In the genomic region with DNA sequence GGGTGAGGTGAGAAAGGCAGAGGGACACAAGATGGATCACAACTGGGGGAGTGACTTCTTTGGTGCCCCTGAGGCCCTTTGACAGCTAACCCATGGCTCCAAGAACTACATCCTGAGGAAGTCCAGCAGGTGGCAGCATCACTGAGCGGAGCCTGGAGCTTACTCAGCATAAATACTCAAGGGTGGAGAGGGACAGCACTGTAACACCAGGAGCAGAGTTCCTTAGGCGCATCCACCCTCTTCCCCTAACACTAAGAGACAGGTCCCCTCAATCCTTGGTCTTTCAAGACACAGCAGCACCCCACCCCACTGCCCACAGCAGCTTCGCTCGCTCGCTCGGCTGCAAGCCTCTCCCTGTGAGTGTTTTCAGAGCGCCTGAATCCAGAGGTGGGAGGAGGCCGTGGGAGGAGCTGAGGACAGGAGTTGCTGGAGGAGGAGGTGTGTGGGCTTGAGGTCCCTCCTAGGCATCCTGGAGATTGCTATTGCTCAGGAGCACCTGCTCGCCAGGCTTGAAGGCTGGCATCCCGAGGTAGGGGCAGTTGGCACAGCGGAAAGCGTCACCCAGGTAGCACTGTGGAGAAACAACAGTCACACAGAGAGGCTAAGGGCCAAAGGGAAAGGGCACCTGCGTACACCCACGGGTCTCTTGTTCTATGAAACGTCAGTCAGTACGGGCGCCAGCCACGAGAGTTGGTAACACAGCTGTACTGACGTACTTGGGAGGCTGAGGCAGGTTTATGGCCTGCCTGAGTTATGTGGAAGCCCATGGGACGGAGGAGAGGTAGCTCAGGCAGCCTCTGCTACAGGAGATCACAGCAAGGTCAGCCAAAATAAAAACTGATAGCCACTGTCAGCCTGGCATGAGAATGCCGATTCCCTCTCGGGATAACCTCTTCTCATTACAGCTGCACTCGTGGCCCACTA, we compare ENCODE assay signal across 8 mouse cellular contexts. TPM values are rescaled to one million over a fixed set of nuclear protein-coding genes. Genes with fewer than 3 reads are reported as not detected.
DNase-seq lines count a peak whose midpoint lies in the region; ATAC-seq and TF ChIP-seq lines count a peak whose summit lies in the region.

No protein-coding gene starts in this region.

- no peak; the same call in 1 of the 2 replicates for TF ChIP-seq RAD21 in MEL (IDR thresholded peaks at IDR 0.05; ENCODE audit: low read depth, low read length)

- no peak for TF ChIP-seq EP300 in MEL (IDR thresholded peaks at IDR 0.05; ENCODE audit: low read depth in 1 of 2, low read length in 2 of 2)

- TF ChIP-seq CTCF in MEL (IDR thresholded peaks at IDR 0.05 in 2 of 3, conservative IDR thresholded peaks at IDR 0.05 in 1 of 3; ENCODE audit: control insufficient read depth in 1 of 3, insufficient read depth in 1 of 3, low read depth in 2 of 3, low read length in 3 of 3, poor library complexity in 1 of 3, severe bottlenecking in 1 of 3) = peak; percentile 65 to 79 (median 68)
- 0 out of 2 replicates have a peak, but pooled peaks have one; percentile 21 for TF ChIP-seq CTCF in olfactory bulb, adult 2 months (IDR thresholded peaks at IDR 0.05; ENCODE audit: insufficient read depth, low read depth, low read length)

- no peak overlapping the region for H3K27ac ChIP-seq in MEL (ENCODE audit: control insufficient read depth, low read depth, low read length)
- no peak overlapping the region for H3K27ac ChIP-seq in heart, embryonic 10.5 days
- no peak overlapping the region for H3K27ac ChIP-seq in kidney, embryonic 16.5 days (ENCODE audit: low read length)
- no peak overlapping the region for H3K27ac ChIP-seq in lung, embryonic 15.5 days
- no peak overlapping the region for H3K27ac ChIP-seq in olfactory bulb, adult 2 months (ENCODE audit: insufficient read depth, low read depth, low read length)

- H3K36me3 ChIP-seq in MEL (ENCODE audit: control insufficient read depth in 1 of 2, insufficient read depth in 2 of 2, low read length in 2 of 2) = peaks cover 0 to 24% of the 10 kb centered on the region in 2 experiments; a peak in 2 of 4 replicates
- peaks cover 68% of the 10 kb centered on the region for H3K36me3 ChIP-seq in heart, embryonic 10.5 days
- peaks cover 21% of the 10 kb centered on the region; the same call in 1 of the 2 replicates for H3K36me3 ChIP-seq in kidney, embryonic 16.5 days (ENCODE audit: insufficient read depth, low read length)
- H3K36me3 ChIP-seq in lung, embryonic 15.5 days = peaks cover 53% of the 10 kb centered on the region

- peak overlapping the region; percentile 30; the same call in 1 of the 2 replicates for H3K4me2 ChIP-seq in kidney, embryonic 16.5 days (replicated peaks; ENCODE audit: low read depth, low read length)
- H3K4me2 ChIP-seq in lung, embryonic 15.5 days = no peak overlapping the region

- no peaks in the 10 kb centered on the region for H3K4me1 ChIP-seq in MEL (ENCODE audit: control insufficient read depth in 1 of 2, insufficient read depth in 2 of 2, low read length in 2 of 2)
- H3K4me1 ChIP-seq in heart, embryonic 10.5 days = peaks cover 11% of the 10 kb centered on the region; the same call in 1 of the 2 replicates
- peaks cover 5% of the 10 kb centered on the region; the same call in 1 of the 2 replicates for H3K4me1 ChIP-seq in kidney, embryonic 16.5 days (ENCODE audit: insufficient read depth, low read length)
- no peaks in the 10 kb centered on the region for H3K4me1 ChIP-seq in lung, embryonic 15.5 days
- H3K4me1 ChIP-seq in olfactory bulb, adult 2 months (ENCODE audit: control insufficient read depth, insufficient read depth, low read length) = peaks cover 5% of the 10 kb centered on the region; the same call in 1 of the 2 replicates

- ATAC-seq in kidney, embryonic 16.5 days (ENCODE audit: low FRiP score, low TSS enrichment) = peak; percentile 86
- ATAC-seq in lung, embryonic 15.5 days (ENCODE audit: borderline replicate concordance, extremely low read depth, low FRiP score, low TSS enrichment) = peak; percentile 50

- H3K4me3 ChIP-seq in MEL (ENCODE audit: control insufficient read depth in 1 of 2, insufficient read depth in 1 of 2, low read depth in 2 of 2, low read length in 2 of 2) = no peak overlapping the region
- no peak overlapping the region for H3K4me3 ChIP-seq in heart, embryonic 10.5 days
- no peak overlapping the region for H3K4me3 ChIP-seq in kidney, embryonic 16.5 days (ENCODE audit: low read length)
- no peak overlapping the region for H3K4me3 ChIP-seq in lung, embryonic 15.5 days
- H3K4me3 ChIP-seq in olfactory bulb, adult 2 months (ENCODE audit: insufficient read depth, low read depth, low read length) = no peak overlapping the region

- WGBS in heart, embryonic 10.5 days = 79% methylated on average over 23 of the region's 23 CpGs
- 37% methylated on average over 23 of the region's 23 CpGs for WGBS in kidney, embryonic 16.5 days
- WGBS in lung, embryonic 15.5 days = 79% methylated on average over 23 of the region's 23 CpGs
- WGBS in olfactory bulb, adult 2 months = 73% methylated on average over 23 of the region's 23 CpGs

- peak; percentile 70 for DNase-seq in 416B (ENCODE audit: low read depth)
- DNase-seq in MEL (ENCODE audit: low read depth, low spot score) = peak; percentile 69
- DNase-seq in embryo, embryonic 10 days (ENCODE audit: low spot score) = peak; percentile 80
- peak; percentile 87 for DNase-seq in heart, embryonic 10.5 days (ENCODE audit: low spot score)
- peak; percentile 49 for DNase-seq in thymus, postnatal 25 days

- no peak; a peak in 1 of 4 replicates for TF ChIP-seq POLR2A in MEL (IDR thresholded peaks at IDR 0.05; ENCODE audit: control insufficient read depth in 1 of 2, insufficient read depth in 1 of 2, low read depth in 1 of 2, low read length in 2 of 2, poor library complexity in 1 of 2)
- no peak for TF ChIP-seq POLR2A in olfactory bulb, adult 2 months (IDR thresholded peaks at IDR 0.05; ENCODE audit: insufficient read depth, low read depth, low read length)

- no peaks in the 10 kb centered on the region for H3K9me3 ChIP-seq in MEL (replicated peaks; ENCODE audit: insufficient read depth, low read length)
- H3K9me3 ChIP-seq in heart, embryonic 10.5 days = no peaks in the 10 kb centered on the region
- H3K9me3 ChIP-seq in kidney, embryonic 16.5 days (ENCODE audit: low read length) = no peaks in the 10 kb centered on the region
- no peaks in the 10 kb centered on the region for H3K9me3 ChIP-seq in lung, embryonic 15.5 days

- no peak overlapping the region for H3K9ac ChIP-seq in MEL (ENCODE audit: control insufficient read depth, low read depth, low read length, poor library complexity, severe bottlenecking)
- 0 out of 2 replicates have a peak overlapping the region, but pooled peaks have one; percentile 35 for H3K9ac ChIP-seq in kidney, embryonic 16.5 days (replicated peaks; ENCODE audit: low read length)
- no peak overlapping the region for H3K9ac ChIP-seq in lung, embryonic 15.5 days

- no peaks in the 10 kb centered on the region for H3K27me3 ChIP-seq in MEL (ENCODE audit: control insufficient read depth in 1 of 2, insufficient read depth in 2 of 2, low read length in 2 of 2)
- no peaks in the 10 kb centered on the region for H3K27me3 ChIP-seq in heart, embryonic 10.5 days (ENCODE audit: insufficient read depth, poor library complexity, severe bottlenecking)
- H3K27me3 ChIP-seq in kidney, embryonic 16.5 days (ENCODE audit: insufficient read depth, low read length) = no peaks in the 10 kb centered on the region
- H3K27me3 ChIP-seq in lung, embryonic 15.5 days = no peaks in the 10 kb centered on the region

- no peaks in the 10 kb centered on the region for H3K79me2 ChIP-seq in MEL (ENCODE audit: control insufficient read depth, insufficient read depth, low read length, poor library complexity)

RNA-seq across cellular contexts. Expression of a gene that starts 12.6 kb away (rescaled TPM):
- total RNA-seq in MEL (2012; rRNA removed) = 1.2 TPM in 1 of 2 replicates, not detected in the other
- under 1 TPM in 1 of 2 experiments, not detected in 1; 0.43 TPM for polyA plus RNA-seq in MEL (2012; ENCODE audit: insufficient read depth in 1 of 2, insufficient read length in 2 of 2, low read depth in 1 of 2, low replicate concordance in 2 of 2, missing spikeins in 1 of 2)
- 0.57 and 0.63 TPM in 2 replicates for polyA plus RNA-seq in heart, embryonic 10.5 days (2016; fragmentation: Nextera tagmentation; extraction: Ambion mirVana)
- 0.57 TPM in 1 of 2 replicates, not detected in the other for polyA plus RNA-seq in kidney, embryonic 16.5 days (2015; fragmentation: Nextera tagmentation; extraction: Ambion mirVana)
- 0.32 TPM in 1 of 2 replicates, not detected in the other for polyA plus RNA-seq in lung, embryonic 15.5 days (2015; fragmentation: Nextera tagmentation; extraction: Ambion mirVana)
- not detected in 2 replicates for polyA plus RNA-seq in olfactory bulb, adult 2 months (2012; ENCODE audit: insufficient read depth, insufficient read length, low replicate concordance, missing spikeins)

RNA-seq across cellular contexts. Expression of a gene that starts 15.2 kb away (rescaled TPM):
- total RNA-seq in MEL (2012; rRNA removed) = 84.6 and 91.9 TPM in 2 replicates
- polyA plus RNA-seq in MEL (2012; ENCODE audit: insufficient read depth in 1 of 2, insufficient read length in 2 of 2, low read depth in 1 of 2, low replicate concordance in 2 of 2, missing spikeins in 1 of 2) = 100 to 1,000 TPM in 1 of 2 experiments, not detected in 1; 169 TPM
- polyA plus RNA-seq in heart, embryonic 10.5 days (2016; fragmentation: Nextera tagmentation; extraction: Ambion mirVana) = 97.9 and 129 TPM in 2 replicates
- polyA plus RNA-seq in kidney, embryonic 16.5 days (2015; fragmentation: Nextera tagmentation; extraction: Ambion mirVana) = 100 and 110 TPM in 2 replicates
- 63.0 and 68.0 TPM in 2 replicates for polyA plus RNA-seq in lung, embryonic 15.5 days (2015; fragmentation: Nextera tagmentation; extraction: Ambion mirVana)
- polyA plus RNA-seq in olfactory bulb, adult 2 months (2012; ENCODE audit: insufficient read depth, insufficient read length, low replicate concordance, missing spikeins) = not detected in 2 replicates

RNA-seq across cellular contexts. Expression of a gene that starts 15.3 kb away (rescaled TPM):
- total RNA-seq in MEL (2012; rRNA removed) = 102 and 122 TPM in 2 replicates
- 100 to 1,000 TPM in 1 of 2 experiments, not detected in 1; 263 TPM for polyA plus RNA-seq in MEL (2012; ENCODE audit: insufficient read depth in 1 of 2, insufficient read length in 2 of 2, low read depth in 1 of 2, low replicate concordance in 2 of 2, missing spikeins in 1 of 2)
- polyA plus RNA-seq in heart, embryonic 10.5 days (2016; fragmentation: Nextera tagmentation; extraction: Ambion mirVana) = 148 and 158 TPM in 2 replicates
- 125 and 131 TPM in 2 replicates for polyA plus RNA-seq in kidney, embryonic 16.5 days (2015; fragmentation: Nextera tagmentation; extraction: Ambion mirVana)
- polyA plus RNA-seq in lung, embryonic 15.5 days (2015; fragmentation: Nextera tagmentation; extraction: Ambion mirVana) = 104 and 105 TPM in 2 replicates
- not detected in 2 replicates for polyA plus RNA-seq in olfactory bulb, adult 2 months (2012; ENCODE audit: insufficient read depth, insufficient read length, low replicate concordance, missing spikeins)

RNA-seq across cellular contexts. Expression of a gene that starts 34.4 kb away (rescaled TPM):
- total RNA-seq in MEL (2012; rRNA removed) = 92.0 and 92.5 TPM in 2 replicates
- 100 to 1,000 TPM; 151 to 181 TPM for polyA plus RNA-seq in MEL (2012; ENCODE audit: insufficient read depth in 1 of 2, insufficient read length in 2 of 2, low read depth in 1 of 2, low replicate concordance in 2 of 2, missing spikeins in 1 of 2)
- 164 and 190 TPM in 2 replicates for polyA plus RNA-seq in heart, embryonic 10.5 days (2016; fragmentation: Nextera tagmentation; extraction: Ambion mirVana)
- polyA plus RNA-seq in kidney, embryonic 16.5 days (2015; fragmentation: Nextera tagmentation; extraction: Ambion mirVana) = 157 and 179 TPM in 2 replicates
- polyA plus RNA-seq in lung, embryonic 15.5 days (2015; fragmentation: Nextera tagmentation; extraction: Ambion mirVana) = 161 and 164 TPM in 2 replicates
- polyA plus RNA-seq in olfactory bulb, adult 2 months (2012; ENCODE audit: insufficient read depth, insufficient read length, low replicate concordance, missing spikeins) = not detected in 2 replicates

RNA-seq across cellular contexts. Expression of a gene that starts 51.1 kb away (rescaled TPM):
- not detected in 2 replicates for total RNA-seq in MEL (2012; rRNA removed)
- polyA plus RNA-seq in MEL (2012; ENCODE audit: insufficient read depth in 1 of 2, insufficient read length in 2 of 2, low read depth in 1 of 2, low replicate concordance in 2 of 2, missing spikeins in 1 of 2) = not detected
- 6.2 and 11.0 TPM in 2 replicates for polyA plus RNA-seq in heart, embryonic 10.5 days (2016; fragmentation: Nextera tagmentation; extraction: Ambion mirVana)
- polyA plus RNA-seq in kidney, embryonic 16.5 days (2015; fragmentation: Nextera tagmentation; extraction: Ambion mirVana) = 12.8 and 14.0 TPM in 2 replicates
- 6.2 and 8.3 TPM in 2 replicates for polyA plus RNA-seq in lung, embryonic 15.5 days (2015; fragmentation: Nextera tagmentation; extraction: Ambion mirVana)
- not detected in 2 replicates for polyA plus RNA-seq in olfactory bulb, adult 2 months (2012; ENCODE audit: insufficient read depth, insufficient read length, low replicate concordance, missing spikeins)
